Mouse (Mus musculus): ENCODE data around the gene Map3k11. TPM values are rescaled to one million over a fixed set of nuclear protein-coding genes. Genes with fewer than 3 reads are reported as not detected.
"Not testable (repeated sequence)": the region's sequence is repeated elsewhere in the genome, so short reads cannot be mapped to it uniquely, and the experiment has no call there.

Map3k11 gene
- polyA plus RNA-seq, 1 experiment from 2014 or later, result 15.1 TPM

GRCm38 (mm10) chr19:5684985-5685384 is 3.6 kb upstream of the Map3k11 start:
- Histone ChIP-seq H3K27me3 (no peaks in the 10 kb centered on the region), H3K4me3 (replicated peaks) (0 out of 2 replicates have a peak overlapping the region, but pooled peaks have one; percentile 1), H3K9ac (replicated peaks) (no peak overlapping the region), H3K4me1 (replicated peaks) (peaks cover 21% of the 10 kb centered on the region), H3K36me3 (peaks cover 71% of the 10 kb centered on the region), H3K9me3 (no peaks in the 10 kb centered on the region), H3K4me2 (replicated peaks) (no peak overlapping the region), H3K27ac (no peak overlapping the region)
- ATAC-seq, result no peak
- 93% methylated on average over 13 of the region's 13 CpGs for WGBS

DNA sequence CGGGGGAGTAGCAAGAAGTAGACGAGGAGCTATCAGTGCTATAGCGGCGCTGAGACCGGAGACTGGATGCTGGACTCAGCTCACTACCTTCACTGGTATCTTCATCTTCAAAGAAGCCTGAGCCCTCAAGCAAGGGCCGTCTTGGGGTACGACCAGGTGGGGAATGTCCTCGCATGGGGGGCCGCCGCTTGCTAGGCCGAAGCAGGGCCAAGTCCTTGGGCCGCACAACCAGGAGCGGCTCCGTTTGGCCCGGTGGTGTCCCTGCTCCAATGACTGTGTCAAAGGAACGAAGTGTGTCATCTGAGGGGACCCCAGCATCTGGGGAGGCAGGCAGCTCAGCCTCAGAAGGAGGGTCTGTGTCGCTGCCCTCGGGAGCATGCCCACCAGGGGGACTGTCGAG is 3.1 kb upstream of the Map3k11 start:
- H3K9ac ChIP-seq (replicated peaks), result no peak overlapping the region
- H3K4me2 ChIP-seq (replicated peaks), result no peak overlapping the region
- no peak overlapping the region for H3K4me3 ChIP-seq (replicated peaks)
- peaks cover 25% of the 10 kb centered on the region for H3K4me1 ChIP-seq (replicated peaks)
- H3K27me3 ChIP-seq, result no peaks in the 10 kb centered on the region
- no peak overlapping the region for H3K27ac ChIP-seq
- no peak for ATAC-seq
- no peaks in the 10 kb centered on the region for H3K9me3 ChIP-seq
- WGBS, result 95% methylated on average over 19 of the region's 19 CpGs
- peaks cover 68% of the 10 kb centered on the region for H3K36me3 ChIP-seq

DNA sequence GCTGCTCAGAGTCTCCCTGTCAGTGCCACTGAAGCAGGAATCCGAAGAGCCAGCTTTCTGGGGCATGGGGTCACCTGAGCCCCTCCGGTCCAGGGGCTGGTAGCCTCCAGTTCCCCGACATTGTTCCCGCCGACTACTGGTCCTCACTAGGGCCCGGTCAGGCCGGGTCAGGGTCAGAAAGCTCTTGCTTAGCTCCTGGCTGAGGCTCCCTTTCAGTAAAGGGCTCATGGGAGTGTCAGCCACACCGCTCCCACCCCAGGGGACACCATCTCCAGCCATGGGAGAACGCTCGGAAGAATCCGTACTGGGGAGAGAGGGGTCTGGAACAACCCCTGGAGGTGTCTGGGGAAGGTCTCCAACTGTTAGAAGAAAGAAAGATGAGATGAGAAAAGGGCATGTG is 2.7 kb upstream of the Map3k11 start:
- 94% methylated on average over 11 of the region's 11 CpGs for WGBS
- no peaks in the 10 kb centered on the region for H3K27me3 ChIP-seq
- peaks cover 30% of the 10 kb centered on the region for H3K4me1 ChIP-seq (replicated peaks)
- H3K4me3 ChIP-seq (replicated peaks), result no peak overlapping the region
- H3K36me3 ChIP-seq, result peaks cover 68% of the 10 kb centered on the region
- H3K4me2 ChIP-seq (replicated peaks), result no peak overlapping the region
- no peaks in the 10 kb centered on the region for H3K9me3 ChIP-seq
- no peak overlapping the region for H3K9ac ChIP-seq (replicated peaks)
- H3K27ac ChIP-seq, result no peak overlapping the region
- no peak for ATAC-seq

GRCm38 (mm10) chr19:5686437-5686836 is 2.1 kb upstream of the Map3k11 start:
- Histone ChIP-seq H3K9ac (replicated peaks) (no peak overlapping the region), H3K9me3 (no peaks in the 10 kb centered on the region), H3K4me2 (replicated peaks) (no peak overlapping the region), H3K36me3 (peaks cover 66% of the 10 kb centered on the region), H3K27me3 (no peaks in the 10 kb centered on the region), H3K4me3 (replicated peaks) (no peak overlapping the region), H3K4me1 (replicated peaks) (peaks cover 35% of the 10 kb centered on the region), H3K27ac (no peak overlapping the region)
- WGBS, result 95% methylated on average over 13 of the region's 13 CpGs
- ATAC-seq, result no peak

DNA sequence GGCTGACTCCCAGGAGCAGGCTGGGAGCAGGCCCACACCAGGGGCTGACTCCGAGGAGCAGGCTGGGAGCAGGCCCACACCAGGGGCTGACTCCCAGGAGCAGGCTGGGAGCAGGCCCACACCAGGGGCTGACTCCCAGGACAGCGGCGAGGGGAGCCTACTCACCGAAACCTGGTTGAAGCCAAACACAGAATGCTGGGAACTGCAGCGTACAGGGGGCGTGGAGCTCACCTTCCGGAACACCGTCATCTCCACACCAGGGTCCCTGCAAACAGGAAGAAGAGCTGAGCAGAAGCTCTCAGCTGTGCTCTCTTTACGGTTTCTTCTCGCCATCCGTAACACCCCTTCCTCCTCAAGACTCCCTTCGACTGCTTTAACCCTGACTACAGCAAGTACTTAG is 1.6 kb upstream of the Map3k11 start:
- not testable (repeated sequence) for ATAC-seq; H3K27me3 ChIP-seq; H3K9me3 ChIP-seq; H3K27ac ChIP-seq; H3K9ac ChIP-seq (replicated peaks)
- peak overlapping the region; percentile 97 for H3K4me3 ChIP-seq (replicated peaks)
- H3K4me1 ChIP-seq (replicated peaks), result peaks cover 41% of the 10 kb centered on the region
- H3K4me2 ChIP-seq (replicated peaks), result peak overlapping the region; percentile 100
- H3K36me3 ChIP-seq, result peaks cover 60% of the 10 kb centered on the region
- 94% methylated on average over 12 of the region's 12 CpGs for WGBS

DNA sequence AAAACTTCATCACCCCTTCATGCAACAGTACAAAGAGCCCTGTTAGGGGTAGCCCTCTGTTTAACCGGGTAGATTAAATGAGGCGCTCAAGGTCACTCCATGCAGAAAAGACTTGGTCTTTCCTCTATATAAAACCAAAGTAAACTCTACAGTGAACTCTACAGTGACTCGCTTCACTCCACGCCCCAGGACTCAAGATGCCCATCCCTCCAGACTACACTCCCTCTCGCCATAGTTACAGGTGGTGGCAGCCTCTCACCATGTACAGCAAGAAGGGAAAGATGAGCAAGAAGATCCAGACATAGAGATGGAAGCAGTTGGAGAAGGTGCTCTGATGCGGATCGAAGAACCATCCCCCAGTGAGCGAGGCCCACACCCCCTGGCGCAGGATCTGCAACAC is 804 bp upstream of the Map3k11 start:
- Histone ChIP-seq H3K27me3 (no peaks in the 10 kb centered on the region), H3K27ac (peak overlapping the region; percentile 90), H3K4me2 (replicated peaks) (peak overlapping the region; percentile 100), H3K9me3 (no peaks in the 10 kb centered on the region), H3K9ac (replicated peaks) (peak overlapping the region; percentile 97), H3K36me3 (peaks cover 55% of the 10 kb centered on the region), H3K4me1 (replicated peaks) (peaks cover 48% of the 10 kb centered on the region), H3K4me3 (replicated peaks) (peak overlapping the region; percentile 97)
- 20% methylated on average over 9 of the region's 9 CpGs for WGBS
- no peak for ATAC-seq

GRCm38 (mm10) chr19:5689088-5689428 is 516 bp downstream of the Map3k11 start:
- peak overlapping the region; percentile 100 for H3K4me2 ChIP-seq (replicated peaks)
- no peak for ATAC-seq
- no peaks in the 10 kb centered on the region for H3K27me3 ChIP-seq
- peak overlapping the region; percentile 97 for H3K4me3 ChIP-seq (replicated peaks)
- peak overlapping the region; percentile 92 for H3K9ac ChIP-seq (replicated peaks)
- peaks cover 54% of the 10 kb centered on the region for H3K4me1 ChIP-seq (replicated peaks)
- H3K9me3 ChIP-seq, result no peaks in the 10 kb centered on the region
- H3K36me3 ChIP-seq, result peaks cover 54% of the 10 kb centered on the region
- under 1% methylated on average over 7 of the region's 7 CpGs for WGBS
- H3K27ac ChIP-seq, result peak overlapping the region; percentile 90

DNA sequence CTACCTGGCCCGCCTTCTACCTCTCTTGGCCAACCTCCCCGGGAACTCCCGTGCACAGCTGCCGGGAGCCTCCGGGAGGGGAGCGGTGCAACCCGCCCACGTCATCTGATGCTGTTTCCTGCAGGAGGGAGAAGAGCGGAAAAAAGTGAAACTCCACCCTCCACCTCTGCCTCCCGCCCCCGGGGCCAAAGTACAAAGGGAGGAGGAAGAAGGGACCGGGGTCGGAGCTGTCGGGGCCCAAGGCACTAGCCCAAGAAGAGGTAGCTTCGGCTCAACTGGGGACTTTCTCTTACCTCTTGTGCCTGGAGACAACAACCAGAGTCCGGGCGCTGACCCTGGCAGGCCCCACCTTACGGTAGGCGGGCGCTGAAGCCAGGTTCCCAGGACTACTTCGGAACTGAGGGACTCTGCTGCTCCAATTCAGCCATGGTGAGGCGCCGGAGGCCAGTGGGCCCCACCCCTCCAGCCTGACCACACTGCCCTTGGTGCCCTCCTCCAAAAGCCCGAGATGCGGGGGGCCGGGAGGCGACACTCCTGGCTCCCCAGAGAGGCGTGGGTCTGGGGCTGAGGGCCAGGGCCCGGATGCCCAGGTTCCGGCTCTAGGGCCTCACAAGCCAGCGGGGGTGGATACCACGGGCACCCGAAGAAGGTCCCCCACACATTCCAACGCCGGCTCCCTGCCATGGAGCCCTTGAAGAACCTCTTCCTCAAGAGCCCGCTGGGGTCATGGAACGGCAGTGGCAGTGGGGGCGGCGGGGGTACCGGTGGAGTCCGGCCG is 1.2 kb downstream of the Map3k11 start:
- ATAC-seq, result peak; percentile 3; the same call in 1 of the 2 replicates
- Histone ChIP-seq H3K27ac (peak overlapping the region; percentile 90), H3K4me1 (replicated peaks) (peaks cover 54% of the 10 kb centered on the region), H3K4me3 (replicated peaks) (peak overlapping the region; percentile 97), H3K9me3 (no peaks in the 10 kb centered on the region), H3K36me3 (peaks cover 47% of the 10 kb centered on the region), H3K4me2 (replicated peaks) (peak overlapping the region; percentile 100), H3K27me3 (peaks cover 1% of the 10 kb centered on the region), H3K9ac (replicated peaks) (peak overlapping the region; percentile 92)
- 11% methylated on average over 42 of the region's 42 CpGs for WGBS

- 79% methylated on average over 15 of the region's 15 CpGs for WGBS
- H3K4me1 ChIP-seq (replicated peaks), result peaks cover 57% of the 10 kb centered on the region
Observed at GRCm38 (mm10) chr19:5690343-5690735, 1.8 kb downstream of the Map3k11 start.

DNA sequence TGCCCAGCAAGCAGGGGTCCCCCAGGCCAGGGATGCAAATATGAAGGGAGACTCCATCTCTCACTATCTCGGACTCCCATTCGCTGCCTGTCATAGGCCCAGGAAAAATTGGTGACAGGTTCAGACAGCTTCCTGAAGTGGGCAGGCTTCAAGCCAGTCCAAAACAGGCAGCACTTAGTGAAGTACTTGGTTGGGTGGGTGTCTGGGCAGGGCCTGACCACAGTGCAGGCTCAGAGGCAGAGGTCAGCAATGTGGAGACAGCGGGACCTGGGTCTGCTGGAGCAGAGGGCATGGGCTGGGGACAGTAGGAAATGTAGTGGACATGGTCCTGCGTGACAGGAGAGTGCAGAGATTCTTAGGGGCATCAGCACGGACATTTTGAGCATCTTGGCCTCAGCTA is 3.1 kb downstream of the Map3k11 start:
- Histone ChIP-seq H3K4me2 (replicated peaks) (peak overlapping the region; percentile 100), H3K27ac (no peak overlapping the region), H3K27me3 (peaks cover 10% of the 10 kb centered on the region), H3K4me1 (replicated peaks) (peaks cover 66% of the 10 kb centered on the region), H3K9me3 (no peaks in the 10 kb centered on the region), H3K9ac (replicated peaks) (peak overlapping the region; percentile 92), H3K36me3 (peaks cover 45% of the 10 kb centered on the region), H3K4me3 (replicated peaks) (peak overlapping the region; percentile 97; the same call in 1 of the 2 replicates)
- 87% methylated on average over 5 of the region's 5 CpGs for WGBS
- no peak for ATAC-seq

More at GRCm38 (mm10) chr19:5690343-5690735, 1.8 kb downstream of the Map3k11 start:
- Histone ChIP-seq H3K4me2 (replicated peaks) (peak overlapping the region; percentile 100), H3K27ac (peak overlapping the region; percentile 90; the same call in 1 of the 2 replicates), H3K27me3 (peaks cover 7% of the 10 kb centered on the region), H3K36me3 (peaks cover 45% of the 10 kb centered on the region), H3K9ac (replicated peaks) (peak overlapping the region; percentile 92), H3K4me3 (replicated peaks) (peak overlapping the region; percentile 97), H3K9me3 (no peaks in the 10 kb centered on the region)
- ATAC-seq, result no peak

DNA sequence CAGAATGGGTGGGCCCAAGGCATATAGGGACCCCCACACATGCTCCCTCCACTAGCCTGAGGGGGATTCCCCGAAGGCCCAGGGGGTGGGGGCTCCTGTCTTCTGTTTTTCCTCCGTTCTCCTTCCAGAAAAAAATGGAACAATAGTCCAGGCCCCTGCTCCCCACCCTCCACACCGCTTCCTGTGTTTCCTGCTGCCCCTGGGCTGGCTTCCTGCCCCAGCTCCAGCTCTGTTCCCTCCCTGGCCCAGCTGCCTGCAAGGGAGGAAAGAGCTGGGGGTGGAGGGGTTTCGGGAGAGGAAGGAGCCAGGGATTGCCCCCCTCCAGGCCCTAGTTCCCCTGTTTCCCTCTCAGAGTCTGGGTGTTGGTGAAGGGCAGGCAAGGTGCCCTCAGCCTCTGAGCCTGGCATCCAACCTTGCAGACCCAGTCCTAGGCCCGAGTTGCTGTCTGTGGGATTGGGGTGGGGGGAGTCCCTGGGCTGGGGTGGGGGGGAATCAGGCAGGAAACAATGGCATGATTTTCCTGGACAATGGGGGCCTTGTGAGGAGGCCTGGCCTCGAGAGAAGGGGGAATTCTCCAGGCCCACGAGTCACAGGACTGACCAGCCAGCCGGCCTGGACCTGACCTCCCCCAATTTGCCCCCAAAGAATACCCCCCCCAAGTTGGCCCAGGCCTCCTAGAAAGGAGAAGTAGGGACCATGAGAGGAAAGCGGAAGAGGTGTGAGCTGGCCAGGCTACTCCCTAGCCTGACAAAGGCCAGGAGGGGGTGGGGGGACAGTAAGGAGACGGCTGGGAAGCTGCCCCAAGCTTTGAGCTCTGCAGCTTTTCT is 3.8 kb downstream of the Map3k11 start:
- 0 out of 2 replicates have a peak overlapping the region, but pooled peaks have one; percentile 30 for H3K27ac ChIP-seq
- peak overlapping the region; percentile 92 for H3K9ac ChIP-seq (replicated peaks)
- H3K4me1 ChIP-seq (replicated peaks), result peaks cover 62% of the 10 kb centered on the region
- no peaks in the 10 kb centered on the region for H3K9me3 ChIP-seq
- 75% methylated on average over 10 of the region's 10 CpGs for WGBS
- ATAC-seq, result no peak
- H3K4me2 ChIP-seq (replicated peaks), result peak overlapping the region; percentile 100
- peaks cover 10% of the 10 kb centered on the region for H3K27me3 ChIP-seq
- peak overlapping the region; percentile 8; the same call in 1 of the 2 replicates for H3K4me3 ChIP-seq (replicated peaks)
- peaks cover 46% of the 10 kb centered on the region for H3K36me3 ChIP-seq

- no peaks in the 10 kb centered on the region for H3K9me3 ChIP-seq
- 0 out of 2 replicates have a peak overlapping the region, but pooled peaks have one; percentile 6 for H3K4me3 ChIP-seq (replicated peaks)
- 79% methylated on average over 10 of the region's 10 CpGs for WGBS
- H3K36me3 ChIP-seq, result peaks cover 52% of the 10 kb centered on the region
- H3K9ac ChIP-seq (replicated peaks), result peak overlapping the region; percentile 92
- peaks cover 10% of the 10 kb centered on the region for H3K27me3 ChIP-seq
- peak overlapping the region; percentile 100 for H3K4me2 ChIP-seq (replicated peaks)
- peaks cover 55% of the 10 kb centered on the region for H3K4me1 ChIP-seq (replicated peaks)
- no peak for ATAC-seq
- no peak overlapping the region for H3K27ac ChIP-seq
Observed at GRCm38 (mm10) chr19:5692913-5693396, 4.4 kb downstream of the Map3k11 start.
